Mouse (Mus musculus) limb, embryonic 12.5 days (tissue): ENCODE data around the gene Eif5b. TPM values are rescaled to one million over a fixed set of nuclear protein-coding genes. Genes with fewer than 3 reads are reported as not detected.

Source experiments
- ATAC-seq: fragments of 200-750 bp; cut with Nextera tagmentation; 2 replicates; pipeline ENCODE4 v1.8.0; 2017; ENCODE audit warnings: low read depth, moderate TSS enrichment; ENCODE audit not compliant: insufficient number of reproducible peaks, insufficient read depth, low FRiP score, low TSS enrichment
- H3K27ac ChIP-seq: fragments of 300-500 bp; sonication (generic); 2 replicates; pipeline ENCODE4 v1.5.1; 2016; ENCODE audit warnings: mild to moderate bottlenecking, moderate library complexity
- H3K27me3 ChIP-seq: fragments of 300-500 bp; sonication (generic); 2 replicates; pipeline ENCODE4 v1.6.1; 2016; ENCODE audit warnings: mild to moderate bottlenecking, moderate library complexity
- H3K36me3 ChIP-seq: fragments of 300-500 bp; sonication (generic); 2 replicates; pipeline ENCODE4 v1.6.1; 2016; ENCODE audit warnings: mild to moderate bottlenecking, moderate library complexity
- H3K4me1 ChIP-seq: fragments of 300-500 bp; sonication (generic); replicated peaks from 2 replicates; pipeline ENCODE4 v1.6.1; 2016
- H3K4me2 ChIP-seq: fragments of 300-500 bp; sonication (generic); 2 replicates; pipeline ENCODE4 v1.6.1; 2016; ENCODE audit warnings: mild to moderate bottlenecking, moderate library complexity
- H3K4me3 ChIP-seq: fragments of 300-500 bp; sonication (generic); replicated peaks from 2 replicates; pipeline ENCODE4 v1.5.1; 2016; ENCODE audit warnings: mild to moderate bottlenecking
- H3K9ac ChIP-seq: fragments of 300-500 bp; sonication (generic); replicated peaks from 2 replicates; pipeline ENCODE4 v1.6.1; 2016; ENCODE audit warnings: mild to moderate bottlenecking, moderate library complexity
- H3K9me3 ChIP-seq: fragments of 300-500 bp; sonication (generic); 2 replicates; pipeline ENCODE4 v1.6.1; 2016; ENCODE audit warnings: mild to moderate bottlenecking, moderate library complexity
- WGBS: fragments of 180-500 bp; shearing (Covaris S2); methylation state at CpG from one replicate; pipeline ENCODE4 v1.1.7; 2016; 5-methylcytosine and 5-hydroxymethylcytosine counted together
- polyA plus RNA-seq: library from polyadenylated mRNA; unstranded; fragments of >200 nt; fragmentation: Nextera tagmentation; extraction: Ambion mirVana; gene quantifications from 2 replicates; pipeline ENCODE4 v1.2.1, GENCODE M21; 2016

The Eif5b gene
- polyA plus RNA-seq, 1 experiment from 2014 or later = 34.0 TPM

DNA sequence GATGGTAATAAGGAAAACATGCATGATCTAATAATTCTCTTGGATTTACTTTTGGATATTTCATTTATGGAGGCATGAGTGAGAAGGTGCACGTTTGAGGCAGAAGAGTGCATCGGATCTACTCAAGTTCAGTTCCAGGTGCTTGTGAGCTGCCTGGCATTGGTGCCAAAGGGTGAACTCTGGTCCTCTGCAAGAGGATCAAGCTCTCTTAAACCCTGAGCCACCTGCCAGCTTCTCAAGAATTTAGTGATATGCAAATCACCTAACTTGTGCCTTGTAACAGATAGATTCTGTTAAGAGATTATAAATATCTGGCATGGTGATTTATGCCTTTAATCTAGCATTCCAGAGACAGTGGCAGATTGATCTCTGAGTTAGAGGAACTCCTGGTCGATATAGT is 5.2 kb downstream of the Eif5b start:
- Histone ChIP-seq H3K9ac (no peak overlapping the region), H3K4me1 (peaks cover 10% of the 10 kb centered on the region), H3K27me3 (no peaks in the 10 kb centered on the region), H3K9me3 (no peaks in the 10 kb centered on the region), H3K4me2 (no peak overlapping the region), H3K36me3 (no peaks in the 10 kb centered on the region), H3K4me3 (no peak overlapping the region), H3K27ac (no peak overlapping the region)
- ATAC-seq = no peak
- 89% methylated on average over 3 of the region's 3 CpGs for WGBS

DNA sequence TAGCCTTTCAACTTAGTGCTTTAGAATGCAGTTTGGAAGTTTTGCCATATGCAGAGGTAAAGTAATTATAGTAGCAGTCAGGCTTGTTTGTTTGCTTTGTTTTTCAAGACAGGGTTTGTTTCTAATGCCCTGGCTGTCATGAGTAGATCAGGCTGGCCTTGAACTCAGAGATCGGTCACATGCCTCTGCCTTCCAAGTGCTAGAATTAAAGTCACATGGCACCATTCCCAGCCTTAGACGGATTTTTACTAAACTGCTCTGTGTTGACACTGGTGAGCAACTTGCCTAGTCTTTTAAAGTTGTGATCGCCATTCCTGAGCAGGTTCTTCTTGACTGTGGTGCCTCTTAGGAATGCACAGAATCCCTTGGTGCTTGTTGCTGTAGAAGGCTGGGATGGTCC is 8.9 kb downstream of the Eif5b start:
- Histone ChIP-seq H3K27ac (no peak overlapping the region), H3K9me3 (no peaks in the 10 kb centered on the region), H3K4me3 (no peak overlapping the region), H3K27me3 (no peaks in the 10 kb centered on the region), H3K4me1 (no peaks in the 10 kb centered on the region), H3K4me2 (no peak overlapping the region), H3K36me3 (no peaks in the 10 kb centered on the region), H3K9ac (no peak overlapping the region)
- ATAC-seq = no peak
- WGBS = 72% methylated on average over 3 of the region's 3 CpGs

DNA sequence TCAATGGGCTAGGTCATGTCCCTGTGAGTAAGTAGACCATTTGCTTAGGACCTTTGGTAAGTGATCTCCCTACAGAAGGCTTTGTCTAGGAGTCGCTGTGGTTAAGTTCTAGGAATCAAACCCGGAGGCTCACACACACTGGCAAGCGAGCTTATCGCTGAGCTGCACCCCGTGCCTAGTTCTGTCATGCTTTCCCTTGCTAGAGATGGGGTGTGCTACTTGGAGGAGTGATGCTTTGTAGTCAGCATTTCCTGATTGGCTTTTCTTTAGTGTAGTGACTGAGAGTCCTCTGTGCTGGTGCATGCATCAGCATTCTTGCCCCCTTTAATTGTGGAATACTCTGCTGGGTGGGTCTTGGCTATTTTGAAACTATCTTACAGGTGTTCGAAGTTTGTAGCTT is 13.8 kb downstream of the Eif5b start:
- no peak for ATAC-seq
- no peak overlapping the region for H3K4me2 ChIP-seq
- H3K9ac ChIP-seq = no peak overlapping the region
- no peak overlapping the region for H3K4me3 ChIP-seq
- H3K27me3 ChIP-seq = no peaks in the 10 kb centered on the region
- H3K27ac ChIP-seq = no peak overlapping the region
- WGBS = 81% methylated on average over 6 of the region's 6 CpGs
- no peaks in the 10 kb centered on the region for H3K36me3 ChIP-seq
- H3K4me1 ChIP-seq = no peaks in the 10 kb centered on the region
- H3K9me3 ChIP-seq = no peaks in the 10 kb centered on the region

DNA sequence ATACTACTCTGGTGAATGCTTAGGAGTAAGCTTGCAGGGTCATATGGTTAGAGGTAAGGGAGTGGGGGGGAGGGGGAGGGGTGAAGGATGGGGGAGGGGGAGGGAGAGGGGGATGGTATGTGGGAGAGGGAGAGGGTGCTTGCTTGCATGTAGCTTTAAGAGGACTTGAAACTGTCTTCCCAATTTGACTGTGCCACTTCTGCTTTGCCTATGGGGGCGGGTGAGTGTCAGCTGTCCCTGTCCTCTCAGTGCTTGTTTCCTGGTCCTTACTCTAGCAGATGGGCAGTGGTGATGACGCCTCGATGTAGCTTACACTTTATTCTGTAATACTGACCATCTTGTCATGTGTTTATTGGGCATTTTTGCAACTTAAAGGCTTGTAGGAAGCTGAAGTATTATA is 14.3 kb downstream of the Eif5b start:
- Histone ChIP-seq H3K27ac (no peak overlapping the region), H3K4me2 (no peak overlapping the region), H3K9ac (no peak overlapping the region), H3K4me1 (no peaks in the 10 kb centered on the region), H3K27me3 (no peaks in the 10 kb centered on the region), H3K9me3 (no peaks in the 10 kb centered on the region), H3K4me3 (no peak overlapping the region), H3K36me3 (no peaks in the 10 kb centered on the region)
- 97% methylated on average over 3 of the region's 3 CpGs for WGBS
- ATAC-seq = no peak

DNA sequence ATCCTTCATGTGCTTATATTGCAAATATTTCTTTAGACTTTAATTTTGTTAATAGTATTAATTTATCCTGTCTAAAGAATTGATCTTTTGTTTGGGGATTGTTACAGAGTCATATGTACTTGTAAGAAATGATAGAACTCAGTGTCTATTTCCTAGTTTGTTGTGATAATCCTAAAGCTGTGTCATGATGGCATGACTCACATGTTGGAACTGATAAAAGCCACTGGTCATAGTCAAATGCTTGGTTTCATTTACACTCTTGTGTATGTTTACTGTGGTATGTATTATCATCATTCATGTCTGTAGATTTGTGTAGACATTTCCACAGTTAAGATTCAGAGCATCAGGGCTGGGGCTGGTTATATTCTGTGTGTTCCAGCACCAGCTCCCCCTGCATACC is 14.7 kb downstream of the Eif5b start:
- ATAC-seq = no peak
- Histone ChIP-seq H3K4me2 (no peak overlapping the region), H3K27me3 (no peaks in the 10 kb centered on the region), H3K9ac (no peak overlapping the region), H3K4me3 (no peak overlapping the region), H3K9me3 (no peaks in the 10 kb centered on the region), H3K27ac (no peak overlapping the region), H3K4me1 (no peaks in the 10 kb centered on the region), H3K36me3 (no peaks in the 10 kb centered on the region)

DNA sequence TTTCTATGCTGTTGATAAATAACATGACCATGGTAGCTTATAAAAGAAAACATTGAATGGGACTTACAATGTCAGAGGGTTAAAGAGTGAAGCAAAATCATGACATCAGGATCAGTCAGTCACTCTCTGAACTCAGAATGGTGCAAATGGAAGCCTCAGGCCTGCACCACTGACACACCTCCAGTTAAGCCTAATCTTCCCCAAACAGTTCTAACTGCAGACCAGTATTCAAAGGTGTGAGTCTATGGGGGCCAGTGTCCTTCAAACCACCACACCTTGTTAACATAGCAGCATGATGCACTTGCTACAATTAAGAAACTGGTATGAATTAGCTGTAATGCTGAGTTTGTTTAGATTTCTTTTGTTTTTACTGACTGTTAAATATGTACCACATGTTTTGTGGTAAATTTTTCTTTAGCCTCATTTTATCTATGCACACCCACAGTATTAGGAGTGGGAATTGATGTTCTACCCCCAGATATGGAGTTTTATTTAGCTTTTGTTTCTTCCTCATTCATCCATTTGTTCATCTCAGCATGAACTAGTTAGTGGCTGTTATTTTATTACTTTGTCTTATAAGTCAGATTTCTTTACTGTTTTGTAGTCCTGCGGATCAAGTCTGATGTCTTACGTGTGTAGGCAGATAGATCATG is 16.9 kb downstream of the Eif5b start:
- no peaks in the 10 kb centered on the region for H3K9me3 ChIP-seq
- no peak overlapping the region for H3K9ac ChIP-seq
- peaks cover 21% of the 10 kb centered on the region for H3K36me3 ChIP-seq
- no peak for ATAC-seq
- H3K4me2 ChIP-seq = no peak overlapping the region
- no peak overlapping the region for H3K4me3 ChIP-seq
- H3K27me3 ChIP-seq = no peaks in the 10 kb centered on the region
- H3K27ac ChIP-seq = no peak overlapping the region
- WGBS = 97% methylated on average over 2 of the region's 2 CpGs
- no peaks in the 10 kb centered on the region for H3K4me1 ChIP-seq

DNA sequence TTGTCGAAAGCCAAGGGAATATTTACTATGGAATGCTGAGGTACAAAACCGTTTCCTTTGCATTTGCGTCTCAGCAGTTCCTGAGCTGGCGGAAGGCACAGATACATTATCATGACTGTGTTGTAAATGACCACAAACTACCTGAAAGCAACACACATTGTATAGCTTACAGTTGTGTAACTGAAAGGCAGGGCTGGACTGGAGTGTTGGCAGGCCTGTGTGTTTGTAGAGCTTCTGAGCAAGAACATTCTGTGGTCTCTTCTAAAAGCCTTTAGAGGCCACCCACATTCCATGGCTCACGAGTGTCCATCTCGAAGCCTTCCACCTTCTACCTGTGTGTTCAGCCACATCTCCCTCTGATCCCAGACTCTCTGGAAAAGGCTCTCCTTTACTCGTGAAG is 29.5 kb downstream of the Eif5b start:
- ATAC-seq = no peak
- no peak overlapping the region for H3K4me2 ChIP-seq
- H3K27me3 ChIP-seq = no peaks in the 10 kb centered on the region
- H3K4me3 ChIP-seq = no peak overlapping the region
- H3K4me1 ChIP-seq = no peaks in the 10 kb centered on the region
- 93% methylated on average over 7 of the region's 7 CpGs for WGBS
- peaks cover 48% of the 10 kb centered on the region for H3K36me3 ChIP-seq
- H3K9me3 ChIP-seq = no peaks in the 10 kb centered on the region
- no peak overlapping the region for H3K9ac ChIP-seq
- no peak overlapping the region for H3K27ac ChIP-seq

DNA sequence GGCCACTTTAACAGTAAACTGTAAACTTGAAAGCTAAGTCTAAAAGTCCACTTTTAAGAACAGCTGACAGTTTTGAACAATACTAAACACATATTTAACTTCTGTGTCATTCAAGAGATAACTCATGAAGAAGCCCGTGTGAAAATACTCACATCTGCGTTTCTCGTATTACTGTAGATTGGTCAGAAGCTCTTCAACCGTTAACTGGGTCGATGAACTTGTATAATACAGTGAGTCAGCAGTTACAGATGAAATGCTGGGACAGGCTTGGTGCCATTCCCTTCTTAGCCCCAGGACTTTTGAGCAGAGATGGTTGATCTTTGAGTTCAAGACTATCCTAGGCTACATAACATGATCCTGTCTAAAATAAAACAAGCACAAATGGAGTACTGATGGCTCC is 33.6 kb downstream of the Eif5b start:
- peaks cover 50% of the 10 kb centered on the region for H3K36me3 ChIP-seq
- 91% methylated on average over 5 of the region's 5 CpGs for WGBS
- ATAC-seq = no peak

DNA sequence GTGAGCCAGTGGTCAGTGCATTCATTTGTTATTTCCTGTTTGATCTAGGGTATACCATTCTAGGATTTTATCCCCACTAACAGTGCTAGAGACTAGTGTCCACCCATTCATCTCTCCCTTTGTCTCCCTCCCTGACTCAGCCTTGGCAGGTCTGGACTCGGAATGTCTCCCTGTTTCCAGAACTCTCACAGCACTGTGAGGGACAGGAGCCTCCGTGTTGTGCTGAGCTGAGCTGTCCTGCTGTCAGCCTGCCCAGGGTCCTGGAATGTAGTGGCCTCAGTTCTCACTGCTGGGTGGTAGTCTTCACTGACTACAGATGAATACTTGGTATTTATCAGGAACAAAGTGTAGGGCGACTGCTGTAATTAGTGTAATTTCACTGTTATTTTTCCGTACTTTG is 37.7 kb downstream of the Eif5b start:
- 90% methylated on average over 4 of the region's 4 CpGs for WGBS
- no peak for ATAC-seq
- peaks cover 84% of the 10 kb centered on the region for H3K36me3 ChIP-seq
- H3K9me3 ChIP-seq = no peaks in the 10 kb centered on the region
- H3K9ac ChIP-seq = no peak overlapping the region
- H3K27ac ChIP-seq = no peak overlapping the region
- no peak overlapping the region for H3K4me3 ChIP-seq
- H3K27me3 ChIP-seq = no peaks in the 10 kb centered on the region
- no peaks in the 10 kb centered on the region for H3K4me1 ChIP-seq
- H3K4me2 ChIP-seq = no peak overlapping the region

More for the DNA sequence above, 33.6 kb downstream of the Eif5b start:
- Histone ChIP-seq H3K27ac (no peak overlapping the region), H3K4me1 (no peaks in the 10 kb centered on the region), H3K4me2 (no peak overlapping the region), H3K9ac (no peak overlapping the region), H3K4me3 (no peak overlapping the region), H3K9me3 (no peaks in the 10 kb centered on the region), H3K27me3 (no peaks in the 10 kb centered on the region)

DNA sequence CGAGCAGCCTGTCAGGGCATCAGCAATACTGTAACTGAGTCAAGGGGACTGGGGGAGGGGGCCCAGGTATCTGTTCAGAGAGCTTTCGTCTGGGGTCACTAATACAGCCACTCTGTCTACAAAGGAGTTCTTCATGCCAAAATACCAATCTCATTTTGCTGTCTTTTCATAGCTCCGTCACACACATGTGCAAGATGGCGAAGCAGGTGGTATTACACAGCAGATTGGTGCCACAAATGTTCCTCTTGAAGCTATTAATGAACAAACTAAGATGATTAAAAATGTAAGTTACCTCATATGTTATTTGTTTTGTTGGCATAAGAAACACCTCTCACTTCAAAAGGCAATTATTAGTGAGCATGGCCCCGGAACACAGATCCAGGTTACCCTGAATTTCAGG is 39.6 kb downstream of the Eif5b start:
- H3K36me3 ChIP-seq = peaks cover 91% of the 10 kb centered on the region
- 92% methylated on average over 5 of the region's 5 CpGs for WGBS

DNA sequence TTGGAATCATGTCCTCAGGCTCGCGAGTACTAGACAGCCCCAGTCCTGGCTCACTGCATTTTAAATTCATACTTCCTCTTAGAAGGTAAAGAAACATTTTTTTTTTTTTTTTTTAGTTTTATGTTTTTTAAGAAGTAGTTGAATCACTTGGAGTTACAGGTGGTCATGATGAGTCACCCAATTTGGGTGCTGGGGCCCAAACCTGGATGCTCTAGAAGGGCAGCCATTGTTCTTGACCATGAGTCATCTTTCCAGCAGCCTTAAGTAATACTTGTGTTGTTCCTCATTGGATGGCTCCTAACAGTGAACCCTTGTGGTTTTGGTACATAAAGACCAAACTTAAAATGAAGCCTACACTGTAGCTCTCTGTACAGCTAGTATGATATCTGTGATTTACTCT is 41.1 kb downstream of the Eif5b start:
- WGBS = 98% methylated on average over 2 of the region's 2 CpGs

More for the DNA sequence above, 39.6 kb downstream of the Eif5b start:
- H3K4me1 ChIP-seq = no peaks in the 10 kb centered on the region
- H3K4me2 ChIP-seq = no peak overlapping the region
- H3K9me3 ChIP-seq = no peaks in the 10 kb centered on the region
- H3K4me3 ChIP-seq = no peak overlapping the region
- no peak overlapping the region for H3K27ac ChIP-seq
- no peak for ATAC-seq
- no peak overlapping the region for H3K9ac ChIP-seq
- H3K27me3 ChIP-seq = no peaks in the 10 kb centered on the region

DNA sequence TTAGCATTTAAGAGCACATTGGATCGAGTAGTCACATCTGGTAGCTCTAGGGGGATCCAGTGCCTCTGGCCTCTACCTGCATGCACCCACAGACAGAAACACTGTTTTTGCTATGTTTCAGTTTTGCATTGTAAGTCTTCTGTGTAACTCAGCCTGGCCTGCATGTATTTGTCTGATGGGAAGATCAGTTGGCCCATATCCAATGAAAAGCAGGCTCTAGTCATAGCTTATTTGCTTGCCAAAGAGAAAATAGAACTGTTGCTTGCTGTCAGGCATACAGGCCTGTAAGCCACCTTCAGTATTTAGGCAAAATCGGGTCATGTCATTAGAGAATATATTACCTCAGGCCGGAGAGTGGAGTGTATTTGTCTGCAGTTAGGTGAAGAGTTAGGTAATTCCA is 50.3 kb downstream of the Eif5b start:
- no peak overlapping the region for H3K4me2 ChIP-seq
- no peaks in the 10 kb centered on the region for H3K27me3 ChIP-seq
- ATAC-seq = no peak
- H3K9ac ChIP-seq = no peak overlapping the region
- H3K27ac ChIP-seq = no peak overlapping the region
- peaks cover 95% of the 10 kb centered on the region for H3K36me3 ChIP-seq
- WGBS = 88% methylated on average over 3 of the region's 3 CpGs
- no peak overlapping the region for H3K4me3 ChIP-seq
- no peaks in the 10 kb centered on the region for H3K9me3 ChIP-seq
- no peaks in the 10 kb centered on the region for H3K4me1 ChIP-seq

More for the DNA sequence above, 41.1 kb downstream of the Eif5b start:
- Histone ChIP-seq H3K4me3 (no peak overlapping the region), H3K9me3 (no peaks in the 10 kb centered on the region), H3K27me3 (no peaks in the 10 kb centered on the region), H3K4me2 (no peak overlapping the region), H3K27ac (no peak overlapping the region), H3K4me1 (no peaks in the 10 kb centered on the region), H3K36me3 (peaks cover 90% of the 10 kb centered on the region), H3K9ac (no peak overlapping the region)
- no peak for ATAC-seq
